Mouse (Mus musculus): ENCODE measurements around the gene Ulk3. TPM values are rescaled to one million over a fixed set of nuclear protein-coding genes. Genes with fewer than 3 reads are reported as not detected.

Ulk3 gene
- polyA plus RNA-seq, 1 experiment: 17.1 TPM

GRCm38 (mm10) chr9:57640384-57640783 is 51.1 kb downstream of the Ulk3 start:
- WGBS: 2% methylated on average over 15 of the region's 15 CpGs
- DNase-seq (ENCODE audit: low read depth, low spot score): no peak

GRCm38 (mm10) chr9:57641022-57641421 is 51.8 kb downstream of the Ulk3 start:
- 67% methylated on average over 1 of the region's 1 CpGs for WGBS
- DNase-seq (ENCODE audit: low read depth, low spot score): no peak

GRCm38 (mm10) chr9:57641775-57642550 is 52.7 kb downstream of the Ulk3 start:
- WGBS: 71% methylated on average over 13 of the region's 13 CpGs
- DNase-seq (ENCODE audit: low read depth, low spot score): no peak

- no peak for DNase-seq (ENCODE audit: low read depth, low spot score)
- WGBS: 19% methylated on average over 9 of the region's 9 CpGs
Measured at GRCm38 (mm10) chr9:57643169-57643855, 54.1 kb downstream of the Ulk3 start.

GRCm38 (mm10) chr9:57643856-57644180 is 54.6 kb downstream of the Ulk3 start:
- 18% methylated on average over 7 of the region's 7 CpGs for WGBS
- DNase-seq (ENCODE audit: low read depth, low spot score): no peak

GRCm38 (mm10) chr9:57644442-57644943 is 55.2 kb downstream of the Ulk3 start:
- no peak for DNase-seq (ENCODE audit: low read depth, low spot score)
- WGBS: 1% methylated on average over 18 of the region's 18 CpGs

GRCm38 (mm10) chr9:57644944-57645893 is 56.0 kb downstream of the Ulk3 start:
- no peak for DNase-seq (ENCODE audit: low read depth, low spot score)

More at GRCm38 (mm10) chr9:57644944-57645893, 56.0 kb downstream of the Ulk3 start:
- WGBS: under 1% methylated on average over 84 of the region's 85 CpGs

Other genes with a start within 250 kb of the Ulk3 start
- gene Ppcdc, start 149.3 kb upstream of the Ulk3 start, polyA plus RNA-seq (2012; rRNA removed): 24.0 and 26.8 TPM in 2 replicates
- gene Scamp5, start 121.4 kb upstream of the Ulk3 start, polyA plus RNA-seq (2012; rRNA removed): 52.3 and 115 TPM in 2 replicates
- 1.5 and 1.6 TPM in 2 replicates for gene Rpp25, start 85.4 kb upstream of the Ulk3 start, polyA plus RNA-seq (2012; rRNA removed)
- gene Cox5a, start 68.2 kb upstream of the Ulk3 start, polyA plus RNA-seq (2012; rRNA removed): 594 and 647 TPM in 2 replicates
- gene Fam219b, start 51.9 kb upstream of the Ulk3 start, polyA plus RNA-seq (2012; rRNA removed): 3.0 and 4.0 TPM in 2 replicates
- 160 and 177 TPM in 2 replicates for gene Mpi, start 36.7 kb upstream of the Ulk3 start, polyA plus RNA-seq (2012; rRNA removed)
- gene Scamp2, start 28.5 kb upstream of the Ulk3 start, polyA plus RNA-seq (2012; rRNA removed): 218 and 247 TPM in 2 replicates
- gene Cplx3, start 16.8 kb downstream of the Ulk3 start, polyA plus RNA-seq (2012; rRNA removed): not detected in 2 replicates
- 0.07 TPM in 1 of 2 replicates, not detected in the other for gene Lman1l, start 31.3 kb downstream of the Ulk3 start, polyA plus RNA-seq (2012; rRNA removed)
- 73.0 and 75.0 TPM in 2 replicates for gene Csk, start 64.2 kb downstream of the Ulk3 start, polyA plus RNA-seq (2012; rRNA removed)
- gene Cyp1a2, start 94.3 kb downstream of the Ulk3 start, polyA plus RNA-seq (2012; rRNA removed): not detected in 2 replicates
- 0.04 and 0.37 TPM in 2 replicates for gene Cyp1a1, start 98.5 kb downstream of the Ulk3 start, polyA plus RNA-seq (2012; rRNA removed)
- 10.1 and 11.6 TPM in 2 replicates for gene Edc3, start 119.1 kb downstream of the Ulk3 start, polyA plus RNA-seq (2012; rRNA removed)
- gene Clk3, start 176.4 kb downstream of the Ulk3 start, polyA plus RNA-seq (2012; rRNA removed): 84.3 and 90.5 TPM in 2 replicates
- gene Arid3b, start 247.3 kb downstream of the Ulk3 start, polyA plus RNA-seq (2012; rRNA removed): 6.5 and 10.4 TPM in 2 replicates

All from large intestine, adult 2 months (tissue).